Mouse (Mus musculus) thymus, postnatal 14 days (tissue): ENCODE data around the gene Ints11.
A peak's percentile ranks its signal among the peaks of the same experiment; 100 is the strongest.

ENCODE experiments used
- DNase-seq: peaks from one replicate; pipeline ENCODE4 v3.0.0; 2021

The Ints11 gene

DNA sequence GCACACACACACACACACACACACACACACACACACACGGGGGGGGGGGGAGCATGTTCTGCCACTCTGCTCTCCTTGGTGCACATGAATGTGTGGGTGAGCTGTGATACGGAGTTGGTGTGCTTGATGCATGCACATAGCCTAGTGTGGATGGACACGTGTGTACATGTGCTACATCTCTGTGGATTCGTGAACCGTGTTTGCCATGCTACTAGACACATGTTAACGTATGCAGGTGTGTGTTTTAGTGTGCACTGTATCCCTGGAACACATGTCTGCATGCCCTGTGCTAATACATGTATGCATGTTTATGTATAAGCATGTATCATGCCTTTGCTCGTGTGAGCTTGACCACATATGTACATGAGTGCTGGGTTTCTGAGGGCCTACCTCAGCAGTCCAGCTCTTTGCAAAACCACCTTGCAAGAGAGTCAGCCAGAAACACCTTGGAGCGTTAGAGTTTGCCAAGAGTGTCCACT is 23.9 kb downstream of the Ints11 start:
- peak; percentile 2 for DNase-seq

DNA sequence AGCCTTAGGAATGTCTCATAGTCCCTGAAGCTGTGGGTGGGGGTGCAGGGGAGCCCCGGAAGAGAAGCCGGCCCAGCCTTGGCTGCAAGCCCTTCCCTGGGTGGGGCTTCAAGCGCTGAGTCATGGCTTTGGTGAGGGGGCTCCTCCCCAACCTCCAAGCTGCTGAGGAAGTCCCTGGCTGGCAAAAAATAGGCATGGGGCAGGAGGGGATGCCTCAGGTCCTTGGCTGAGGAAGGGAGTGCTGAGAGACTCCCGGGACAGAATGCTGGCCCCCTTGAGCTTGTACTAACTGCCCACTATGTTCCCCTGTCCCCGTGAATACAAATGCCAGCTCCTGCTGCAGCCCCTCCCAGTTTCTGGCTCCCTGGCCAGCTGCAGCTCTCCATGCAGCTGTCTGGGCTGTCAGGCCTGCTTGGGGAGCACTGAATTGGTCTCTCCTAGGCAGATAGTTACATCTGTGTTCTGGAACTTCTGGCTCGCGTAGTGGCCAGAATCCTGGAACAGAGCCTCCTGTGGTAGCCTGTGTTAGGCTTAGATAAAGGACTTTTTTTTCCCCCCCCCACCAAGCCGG is 25.1 kb downstream of the Ints11 start:
- peak; percentile 77 for DNase-seq

DNA sequence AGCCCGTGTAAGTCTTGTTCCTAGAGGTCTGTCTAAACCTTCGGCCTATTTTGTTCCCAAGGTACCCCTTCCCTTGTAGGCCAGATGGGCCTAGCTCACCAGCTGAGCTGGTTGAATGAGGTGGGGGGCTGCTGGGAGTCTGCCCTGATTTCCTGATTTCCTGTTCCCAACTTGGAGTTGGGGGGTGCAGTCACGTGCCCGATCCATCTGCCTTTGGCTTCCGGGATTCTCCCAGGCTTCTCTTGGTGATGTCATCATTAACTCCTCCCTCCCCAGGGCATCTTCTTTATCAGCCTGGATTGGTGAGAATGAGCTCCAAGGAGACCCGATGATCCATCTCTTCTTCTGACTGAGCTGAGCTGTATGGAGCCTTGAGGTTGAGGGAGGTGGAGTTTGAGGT is 25.9 kb downstream of the Ints11 start:
- DNase-seq = peak; percentile 5

DNA sequence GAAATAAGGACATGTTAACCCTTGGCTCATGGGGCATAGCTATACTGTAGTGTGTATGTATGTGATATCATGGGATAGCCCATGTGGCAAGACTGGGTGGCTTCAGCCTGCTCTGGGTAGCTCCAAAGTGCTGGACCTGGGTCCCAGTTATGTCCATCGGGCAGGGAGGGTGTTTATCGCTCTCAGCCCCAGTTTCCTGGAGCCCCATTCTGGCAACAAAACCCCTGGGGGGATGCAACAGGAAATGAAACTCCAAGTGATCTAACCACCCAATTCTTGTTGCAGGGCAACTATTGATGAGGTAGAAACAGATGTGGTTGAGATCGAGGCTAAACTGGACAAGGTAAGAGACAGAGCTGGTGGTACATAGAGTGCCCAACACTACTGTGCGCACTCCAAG is 26.5 kb downstream of the Ints11 start:
- peak; percentile 3 for DNase-seq

DNA sequence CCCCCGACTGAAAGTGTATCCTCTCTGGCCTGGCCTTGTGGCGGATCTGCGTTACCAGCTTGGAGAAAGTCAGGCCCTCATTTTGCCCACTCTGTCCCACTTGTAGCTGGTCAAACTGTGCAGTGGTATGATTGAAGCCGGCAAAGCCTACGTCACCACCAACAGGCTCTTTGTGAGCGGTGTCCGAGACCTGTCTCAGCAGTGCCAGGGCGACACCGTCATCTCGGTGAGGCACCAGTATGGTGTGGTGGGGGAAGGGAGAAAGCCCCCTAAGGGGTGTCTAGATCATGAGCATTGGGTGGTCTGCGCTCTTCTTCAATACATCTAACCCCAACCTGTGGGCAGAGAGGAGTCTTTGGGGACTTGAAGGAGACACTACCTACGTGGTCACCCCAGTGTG is 27.1 kb downstream of the Ints11 start:
- no peak for DNase-seq

DNA sequence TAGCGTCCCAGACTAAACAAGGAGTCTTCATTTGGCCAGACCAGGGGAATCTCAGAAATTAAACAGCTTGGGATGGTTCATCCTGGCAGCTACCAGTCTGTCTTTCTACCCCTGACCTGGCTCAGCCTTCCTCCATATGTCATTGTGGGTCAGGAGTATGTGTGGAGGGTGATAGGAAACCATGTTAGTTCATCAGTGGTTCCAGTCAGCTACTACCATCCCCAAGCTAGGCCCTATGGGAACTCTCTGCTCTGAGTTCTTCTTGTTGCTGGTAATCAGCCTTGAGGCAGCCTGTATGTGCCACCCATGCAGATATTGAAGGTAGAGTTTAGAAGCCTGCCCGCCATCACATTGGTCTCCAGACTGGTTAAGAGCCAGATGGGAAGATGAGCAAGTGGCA is 29.0 kb downstream of the Ints11 start:
- DNase-seq = no peak

DNA sequence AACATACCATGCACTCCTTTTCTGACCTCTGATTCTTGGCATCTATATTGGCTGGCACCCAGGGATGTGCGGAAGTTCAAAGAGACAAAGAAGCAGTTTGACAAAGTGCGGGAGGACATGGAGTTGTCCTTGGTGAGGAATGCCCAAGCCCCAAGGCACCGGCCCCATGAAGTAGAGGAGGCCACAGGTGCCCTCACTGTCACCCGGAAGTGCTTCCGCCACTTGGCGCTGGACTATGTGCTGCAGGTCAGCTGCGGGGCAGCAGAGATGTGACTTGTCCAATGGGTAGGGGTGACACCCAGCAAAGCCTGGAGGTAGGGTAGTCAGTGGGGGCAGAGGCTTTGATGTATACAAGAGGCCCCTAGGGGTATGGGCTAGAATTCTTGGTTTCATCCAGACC is 30.0 kb downstream of the Ints11 start:
- no peak for DNase-seq

DNA sequence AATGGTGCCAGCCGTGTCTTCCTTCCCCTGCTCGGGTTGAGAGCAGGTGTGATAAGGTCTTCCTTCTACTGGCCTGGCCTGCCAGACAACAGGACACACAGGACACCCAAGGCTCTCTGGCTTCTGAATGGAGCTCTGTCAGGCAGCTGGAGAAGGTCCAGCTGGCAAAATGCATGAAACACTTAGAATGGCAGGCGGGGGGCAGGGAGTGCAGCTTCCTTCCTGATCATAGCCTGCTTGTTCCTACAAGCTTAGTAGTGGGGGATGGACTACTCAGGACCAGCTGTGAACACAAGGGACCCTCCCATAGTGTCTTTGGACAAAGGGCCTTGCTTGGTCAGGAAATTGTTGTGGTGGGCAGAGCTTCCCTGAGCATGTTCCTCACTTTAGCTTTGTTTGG is 31.9 kb downstream of the Ints11 start:
- DNase-seq = no peak

DNA sequence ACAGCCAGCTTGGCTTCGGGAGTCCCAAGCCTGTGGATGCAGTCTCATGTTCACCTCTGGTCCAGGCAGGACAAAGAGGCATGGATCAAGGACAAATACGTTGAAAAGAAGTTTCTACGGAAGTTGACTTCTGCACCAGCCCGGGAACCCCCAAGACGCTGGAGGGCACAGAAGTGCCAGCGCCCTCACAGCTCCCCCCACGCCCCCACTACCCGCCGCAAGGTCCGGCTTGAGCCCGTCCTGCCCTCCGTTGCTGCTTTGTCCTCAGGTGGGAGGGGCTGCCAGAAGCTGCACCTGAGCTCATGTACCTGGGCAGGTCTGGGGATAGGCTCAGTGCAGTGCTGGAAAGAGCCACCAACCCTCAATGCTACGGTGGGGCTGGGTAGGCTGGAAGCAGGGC is 33.9 kb downstream of the Ints11 start:
- no peak for DNase-seq

DNA sequence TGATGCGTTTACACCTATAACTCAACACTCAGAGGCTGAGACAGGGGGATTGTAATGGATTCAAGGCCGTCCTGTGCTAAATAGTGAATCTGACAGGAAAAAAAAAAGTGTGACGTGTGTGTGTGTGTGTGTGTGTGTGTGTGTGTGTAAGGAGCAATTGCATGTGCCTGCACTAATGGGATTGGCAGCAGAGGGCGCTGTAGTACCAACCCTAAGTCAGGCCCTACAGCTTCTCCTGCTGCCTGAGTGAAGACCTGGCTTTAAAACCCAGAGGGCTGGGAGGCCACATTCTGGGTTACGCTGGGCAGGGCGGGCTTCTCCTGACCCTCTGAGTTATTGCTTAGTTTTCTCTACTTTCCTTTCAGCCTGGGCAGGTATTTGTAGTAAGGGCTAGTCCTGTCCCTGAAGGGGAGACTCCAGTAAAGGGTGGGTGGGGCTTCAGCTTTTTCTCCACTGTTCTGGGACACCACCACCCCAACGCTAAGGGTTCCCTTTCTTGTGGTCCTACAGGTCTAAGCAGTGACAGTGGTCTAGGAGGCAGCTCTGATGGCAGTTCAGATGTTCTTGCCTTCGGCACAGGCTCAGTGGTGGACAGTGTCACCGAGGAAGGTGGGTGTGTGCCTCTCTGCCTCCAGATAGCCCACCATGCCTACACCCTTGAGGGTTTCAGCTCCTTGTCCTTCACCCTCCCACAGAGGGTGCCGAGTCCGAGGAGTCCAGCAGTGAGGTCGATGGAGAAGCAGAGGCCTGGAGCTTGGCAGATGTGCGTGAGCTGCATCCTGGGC is 35.2 kb downstream of the Ints11 start:
- DNase-seq = no peak

DNA sequence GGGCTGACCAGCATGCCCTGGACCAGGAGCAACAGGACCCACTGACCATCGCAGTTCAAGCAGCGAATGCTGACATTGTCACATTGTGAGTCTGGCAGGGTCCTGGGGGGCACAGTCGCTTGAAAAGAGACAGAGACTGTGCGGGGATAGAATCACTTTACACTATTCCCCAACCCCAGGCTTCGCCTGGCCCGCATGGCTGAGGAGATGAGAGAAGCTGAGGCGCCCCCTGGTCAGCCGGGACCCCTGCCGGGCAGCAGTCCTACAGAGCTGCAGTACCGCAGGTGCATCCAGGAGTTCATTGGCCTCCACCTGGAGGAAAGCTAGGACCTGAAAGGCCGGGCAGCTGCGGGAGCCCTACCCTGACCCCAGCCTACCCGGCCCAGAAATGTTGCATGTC is 36.3 kb downstream of the Ints11 start:
- no peak for DNase-seq

DNA sequence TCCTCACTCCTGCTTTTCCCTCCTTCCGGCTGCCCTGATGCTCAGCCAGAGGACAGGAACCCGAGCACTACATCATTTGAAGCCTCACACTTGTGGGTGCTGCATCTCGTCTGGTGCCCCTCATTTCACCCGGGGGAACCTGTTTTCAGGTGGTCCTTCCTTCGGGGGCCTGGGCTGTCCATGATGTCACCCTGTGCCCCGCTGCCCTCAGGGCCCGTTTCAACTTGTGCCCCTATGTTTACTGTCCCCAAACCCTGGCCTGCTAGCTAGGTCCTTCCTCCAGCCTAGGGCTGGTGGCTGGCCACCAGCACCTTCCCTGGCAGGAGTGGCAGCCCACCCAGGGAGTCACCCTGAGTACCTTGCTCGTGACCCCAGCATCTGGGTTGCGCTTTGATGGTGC is 36.8 kb downstream of the Ints11 start:
- no peak for DNase-seq

DNA sequence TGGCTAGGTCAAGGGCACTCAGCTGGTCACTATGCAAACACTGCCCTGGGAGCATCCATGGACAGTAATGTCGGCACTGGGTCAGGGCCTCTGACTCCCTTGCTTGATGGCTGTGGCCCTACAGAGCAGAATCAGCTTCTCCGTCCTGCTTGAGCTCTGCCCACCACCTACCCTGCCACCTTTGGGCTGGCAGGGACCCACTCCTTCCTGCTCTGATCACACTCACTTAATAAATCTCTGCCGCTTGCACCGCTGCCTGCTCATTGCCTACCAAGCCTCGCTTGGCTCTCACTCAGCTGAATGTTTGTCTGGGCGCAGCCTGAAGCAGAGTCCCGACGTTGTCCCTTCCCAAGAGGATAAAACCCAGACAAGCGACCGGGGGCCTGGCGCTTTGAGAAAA is 37.7 kb downstream of the Ints11 start:
- DNase-seq = no peak

DNA sequence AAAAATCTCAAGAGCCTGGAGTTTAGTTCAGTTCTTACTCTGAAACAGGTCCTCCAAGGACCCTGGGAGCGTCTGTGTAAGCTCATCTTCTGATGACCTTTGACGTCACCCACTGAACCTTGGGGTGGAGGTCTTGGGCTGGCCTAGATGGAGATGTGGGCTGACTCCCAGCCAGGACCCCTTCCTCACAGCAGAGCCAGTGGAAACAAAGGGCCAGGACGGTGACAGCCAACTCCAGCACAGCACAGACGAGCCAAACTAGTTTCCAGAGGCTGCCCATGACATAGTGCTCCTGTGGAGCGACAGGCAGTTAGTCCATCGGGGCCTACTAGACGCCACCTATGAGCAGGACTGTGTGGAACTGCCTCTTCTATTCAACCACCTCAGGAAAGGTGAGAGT is 38.9 kb downstream of the Ints11 start:
- DNase-seq = no peak

DNA sequence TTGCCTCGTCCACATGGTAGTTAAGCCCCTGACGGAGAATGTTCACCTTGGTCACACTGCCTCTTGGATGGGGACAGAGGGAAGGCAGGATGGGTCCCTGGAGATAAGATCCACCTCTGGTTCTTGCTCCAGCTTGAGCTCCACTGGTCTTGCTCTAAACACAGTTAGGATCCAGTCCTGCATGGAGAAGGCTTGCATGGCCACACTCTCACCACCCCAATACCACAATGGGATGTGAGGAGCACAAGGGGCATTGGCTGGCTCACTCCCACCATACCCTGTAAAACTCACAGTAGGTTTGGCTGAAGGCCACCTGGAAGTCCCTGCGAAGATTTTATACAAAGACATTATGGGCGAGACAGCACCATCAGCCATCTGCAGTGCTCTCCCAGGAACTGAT is 39.4 kb downstream of the Ints11 start:
- no peak for DNase-seq

DNA sequence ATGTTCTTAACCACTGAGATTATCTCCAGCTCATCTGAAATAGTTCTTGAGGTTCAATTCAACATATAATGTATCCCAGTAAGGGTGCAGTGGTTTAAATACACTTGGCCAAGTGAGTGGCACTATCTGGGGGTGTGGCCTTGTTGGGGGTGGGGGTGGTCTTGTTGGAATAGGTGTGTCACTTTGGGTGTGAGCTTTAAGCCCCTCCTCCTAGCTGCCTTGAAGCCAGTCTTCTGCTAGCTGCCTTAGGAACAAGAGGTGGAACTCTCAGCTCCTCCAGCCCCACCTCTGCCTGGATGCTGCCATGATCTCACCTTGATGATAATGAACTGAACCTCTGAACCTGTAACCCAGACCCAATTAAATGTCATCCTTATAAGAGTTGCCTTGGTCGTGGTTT is 62.7 kb downstream of the Ints11 start:
- no peak for DNase-seq
